Mouse (Mus musculus) liver, postnatal 0 days (tissue): ENCODE measurements around the gene Mgmt.

Experiments
- CTCF ChIP-seq: sonication (generic); IDR thresholded peaks from 2 replicates; pipeline ENCODE4 v1.5.1; 2016; ENCODE audit warnings: antibody characterized with exemption, low read depth
- EP300 ChIP-seq: IDR thresholded peaks from 2 replicates; pipeline ENCODE4 v1.6.1; 2016; ENCODE audit warnings: antibody characterized with exemption, low read depth, mild to moderate bottlenecking

GRCm38 (mm10) chr7:136997456-136997855 is 103.0 kb downstream of the Mgmt start:
- TF ChIP-seq EP300, result no peak
- TF ChIP-seq CTCF, result no peak
